ENCODE assay signal across 11 mouse cellular contexts in the genomic region with DNA sequence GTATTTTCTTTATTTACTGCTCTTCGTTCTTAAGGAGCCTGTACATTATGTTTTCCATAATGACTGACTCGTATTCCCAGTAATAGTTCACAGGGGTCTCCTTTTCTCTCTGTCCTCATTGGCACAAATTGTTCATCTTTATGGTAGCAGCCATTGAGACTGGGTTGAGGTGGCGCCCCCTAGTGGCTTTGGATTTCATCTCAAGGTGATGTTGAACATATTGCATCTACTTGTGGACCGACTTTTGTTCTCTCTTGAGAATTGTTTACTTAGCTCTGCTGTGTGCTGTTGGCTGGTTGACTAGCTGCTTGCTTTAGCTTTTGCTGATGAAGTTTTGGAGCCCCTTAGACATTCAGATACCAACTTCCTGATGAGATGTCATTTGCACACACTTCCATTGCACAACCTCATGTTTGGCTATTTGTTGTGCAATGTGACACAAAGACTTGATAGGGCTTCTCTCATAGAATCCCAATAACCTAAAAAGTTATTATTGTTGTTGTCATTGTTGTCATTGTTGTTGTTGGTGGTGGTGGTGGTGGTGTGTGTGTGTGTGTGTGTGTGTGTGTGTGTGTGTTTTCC. TPM values are rescaled to one million over a fixed set of nuclear protein-coding genes. Genes with fewer than 3 reads are reported as not detected.
DNase-seq lines count a peak whose midpoint lies in the region; ATAC-seq and TF ChIP-seq lines count a peak whose summit lies in the region.
"Had no signal": no experiment of that assay in that cellular context is flagged by ENCODE, and none has a peak within 500 bp of the region (broad histone marks: within the 10 kb centered on the region; RNA-seq: fewer than 3 reads in every experiment).

No protein-coding gene starts in this region.

- peak; percentile 61 for DNase-seq in intestine, embryonic 14.5 days (ENCODE audit: low spot score)
- peak; percentile 87 to 90 for DNase-seq in B cell, adult 2 months
- DNase-seq in MEL (ENCODE audit: low read depth, low spot score), result peak; percentile 76
- no peak for DNase-seq in kidney, postnatal 0 days (ENCODE audit: low spot score)
- peak; percentile 47 for DNase-seq in right cerebral cortex, postnatal 4 days
- no peak for DNase-seq in frontal cortex, postnatal 14 days (ENCODE audit: low spot score in 2 of 2)
- no peak for DNase-seq in layer of hippocampus, adult 9-11 months

- no peaks in the 10 kb centered on the region for H3K79me2 ChIP-seq in MEL (ENCODE audit: control insufficient read depth, insufficient read depth, low read length, poor library complexity)

- no peaks in the 10 kb centered on the region for H3K4me1 ChIP-seq in intestine, embryonic 14.5 days (replicated peaks; ENCODE audit: control insufficient read depth, insufficient read depth, low read length)
- H3K4me1 ChIP-seq in intestine, embryonic 15.5 days (replicated peaks), result no peaks in the 10 kb centered on the region
- H3K4me1 ChIP-seq in MEL (ENCODE audit: control insufficient read depth in 1 of 2, insufficient read depth in 2 of 2, low read length in 2 of 2), result no peaks in the 10 kb centered on the region
- H3K4me1 ChIP-seq in kidney, postnatal 0 days (replicated peaks; ENCODE audit: insufficient read depth, low read length), result no peaks in the 10 kb centered on the region
- H3K4me1 ChIP-seq: embryonic facial prominence, embryonic 12.5 days had no signal

- H3K27ac ChIP-seq in intestine, embryonic 14.5 days (ENCODE audit: low read depth), result no peak overlapping the region
- H3K27ac ChIP-seq in intestine, embryonic 15.5 days, result no peak overlapping the region
- H3K27ac ChIP-seq in MEL (ENCODE audit: control insufficient read depth, low read depth, low read length), result no peak overlapping the region
- no peak overlapping the region for H3K27ac ChIP-seq in kidney, postnatal 0 days
- H3K27ac ChIP-seq: embryonic facial prominence, embryonic 12.5 days had no signal

- TF ChIP-seq CTCF in MEL (IDR thresholded peaks at IDR 0.05 in 2 of 3, conservative IDR thresholded peaks at IDR 0.05 in 1 of 3; ENCODE audit: control insufficient read depth in 1 of 3, insufficient read depth in 1 of 3, low read depth in 2 of 3, low read length in 3 of 3, poor library complexity in 1 of 3, severe bottlenecking in 1 of 3), result peak; percentile 84 to 86 (median 86)
- TF ChIP-seq CTCF in kidney, postnatal 0 days (IDR thresholded peaks at IDR 0.05; ENCODE audit: low read depth), result peak; percentile 61

- no peaks in the 10 kb centered on the region for H3K27me3 ChIP-seq in intestine, embryonic 14.5 days (replicated peaks; ENCODE audit: control insufficient read depth, insufficient read depth, low read length)
- no peaks in the 10 kb centered on the region for H3K27me3 ChIP-seq in intestine, embryonic 15.5 days (replicated peaks)
- H3K27me3 ChIP-seq in MEL (ENCODE audit: control insufficient read depth in 1 of 2, insufficient read depth in 2 of 2, low read length in 2 of 2), result peaks cover 0 to 3% of the 10 kb centered on the region in 2 experiments; a peak in 2 of 4 replicates
- H3K27me3 ChIP-seq in kidney, postnatal 0 days (ENCODE audit: insufficient read depth, low read length), result no peaks in the 10 kb centered on the region
- H3K27me3 ChIP-seq: embryonic facial prominence, embryonic 12.5 days had no signal

- no peak overlapping the region for H3K9ac ChIP-seq in intestine, embryonic 14.5 days (ENCODE audit: low read length)
- no peak overlapping the region for H3K9ac ChIP-seq in intestine, embryonic 15.5 days
- H3K9ac ChIP-seq in MEL (ENCODE audit: control insufficient read depth, low read depth, low read length, poor library complexity, severe bottlenecking), result no peak overlapping the region
- H3K9ac ChIP-seq in kidney, postnatal 0 days (ENCODE audit: low read depth, low read length), result no peak overlapping the region
- H3K9ac ChIP-seq: embryonic facial prominence, embryonic 12.5 days had no signal

- H3K4me3 ChIP-seq in intestine, embryonic 14.5 days (ENCODE audit: low read depth, low read length), result no peak overlapping the region
- no peak overlapping the region for H3K4me3 ChIP-seq in intestine, embryonic 15.5 days (replicated peaks)
- H3K4me3 ChIP-seq in MEL (ENCODE audit: control insufficient read depth in 1 of 2, insufficient read depth in 1 of 2, low read depth in 2 of 2, low read length in 2 of 2), result no peak overlapping the region; a peak in 1 of 4 replicates
- no peak overlapping the region for H3K4me3 ChIP-seq in kidney, postnatal 0 days (replicated peaks; ENCODE audit: low read depth, low read length)
- H3K4me3 ChIP-seq: embryonic facial prominence, embryonic 12.5 days had no signal

- no peak overlapping the region for H3K4me2 ChIP-seq in intestine, embryonic 14.5 days (ENCODE audit: low read length)
- no peak overlapping the region for H3K4me2 ChIP-seq in intestine, embryonic 15.5 days (replicated peaks)
- no peak overlapping the region for H3K4me2 ChIP-seq in kidney, postnatal 0 days (ENCODE audit: low read length)
- H3K4me2 ChIP-seq: embryonic facial prominence, embryonic 12.5 days had no signal

- no peak for ATAC-seq in intestine, embryonic 14.5 days (replicated peaks; ENCODE audit: low FRiP score, low TSS enrichment, low read depth)
- ATAC-seq in intestine, embryonic 15.5 days, result no peak
- no peak for ATAC-seq in kidney, postnatal 0 days (replicated peaks; ENCODE audit: low FRiP score, low read depth)

- no peaks in the 10 kb centered on the region for H3K36me3 ChIP-seq in intestine, embryonic 14.5 days (ENCODE audit: control insufficient read depth, insufficient read depth, low read length)
- H3K36me3 ChIP-seq in intestine, embryonic 15.5 days, result no peaks in the 10 kb centered on the region
- no peaks in the 10 kb centered on the region; a peak in 1 of 4 replicates for H3K36me3 ChIP-seq in MEL (ENCODE audit: control insufficient read depth in 1 of 2, insufficient read depth in 2 of 2, low read length in 2 of 2)
- no peaks in the 10 kb centered on the region for H3K36me3 ChIP-seq in kidney, postnatal 0 days (ENCODE audit: insufficient read depth, low read length)
- H3K36me3 ChIP-seq: embryonic facial prominence, embryonic 12.5 days had no signal

- no peak for TF ChIP-seq EP300 in MEL (IDR thresholded peaks at IDR 0.05; ENCODE audit: low read depth in 1 of 2, low read length in 2 of 2)

- no peak for TF ChIP-seq POLR2A in MEL (IDR thresholded peaks at IDR 0.05; ENCODE audit: control insufficient read depth in 1 of 2, insufficient read depth in 1 of 2, low read depth in 1 of 2, low read length in 2 of 2, poor library complexity in 1 of 2)

- WGBS in intestine, embryonic 14.5 days, result 67% methylated on average over 4 of the region's 4 CpGs
- 56% methylated on average over 4 of the region's 4 CpGs for WGBS in intestine, embryonic 15.5 days
- WGBS in kidney, postnatal 0 days, result 62% methylated on average over 4 of the region's 4 CpGs

- no peaks in the 10 kb centered on the region for H3K9me3 ChIP-seq in intestine, embryonic 14.5 days (ENCODE audit: control insufficient read depth, low read length)
- no peaks in the 10 kb centered on the region for H3K9me3 ChIP-seq in intestine, embryonic 15.5 days
- H3K9me3 ChIP-seq in MEL (replicated peaks; ENCODE audit: insufficient read depth, low read length), result no peaks in the 10 kb centered on the region
- no peaks in the 10 kb centered on the region for H3K9me3 ChIP-seq in kidney, postnatal 0 days (replicated peaks; ENCODE audit: low read length)
- H3K9me3 ChIP-seq: embryonic facial prominence, embryonic 12.5 days had no signal

- peak; percentile 48 for TF ChIP-seq RAD21 in MEL (IDR thresholded peaks at IDR 0.05; ENCODE audit: low read depth, low read length)

TF ChIP-seq in MEL, 35 proteins besides CTCF, POLR2A, EP300 and RAD21 (continues in another document):
- TF ChIP-seq UBTF (IDR thresholded peaks at IDR 0.05; ENCODE audit: borderline replicate concordance, insufficient read depth, low read depth, low read length), result no peak
- TF ChIP-seq GATA1 (IDR thresholded peaks at IDR 0.05; ENCODE audit: low read depth, low read length), result no peak
- TF ChIP-seq MYC (IDR thresholded peaks at IDR 0.05; ENCODE audit: low read depth, low read length), result no peak
- no peak for TF ChIP-seq CHD1 (IDR thresholded peaks at IDR 0.05; ENCODE audit: low read depth, low read length)
- no peak for TF ChIP-seq MAZ (IDR thresholded peaks at IDR 0.05; ENCODE audit: low read depth, low read length)
- TF ChIP-seq MXI1 (IDR thresholded peaks at IDR 0.05; ENCODE audit: low read depth, low read length), result no peak
- TF ChIP-seq ZMIZ1 (IDR thresholded peaks at IDR 0.05; ENCODE audit: low read depth, low read length), result no peak
- TF ChIP-seq ZC3H11A (IDR thresholded peaks at IDR 0.05; ENCODE audit: low read depth, low read length), result peak; percentile 48
- no peak for TF ChIP-seq JUND (IDR thresholded peaks at IDR 0.05; ENCODE audit: low read depth, low read length)
- 0 out of 2 replicates have a peak, but pooled peaks have one; percentile 17 for TF ChIP-seq TBP (IDR thresholded peaks at IDR 0.05; ENCODE audit: low read depth, low read length)
- TF ChIP-seq USF1 (IDR thresholded peaks at IDR 0.05; ENCODE audit: low read depth, low read length), result no peak

RNA-seq across cellular contexts. Expression of a gene that starts 14.0 kb away (rescaled TPM):
- 14.8 and 18.9 TPM in 2 replicates for polyA plus RNA-seq in intestine, embryonic 14.5 days (2014; fragmentation: Nextera tagmentation; extraction: Ambion mirVana)
- polyA plus RNA-seq in intestine, embryonic 15.5 days (2015; fragmentation: Nextera tagmentation; extraction: Ambion mirVana), result 18.9 and 20.7 TPM in 2 replicates
- 7.2 and 9.9 TPM in 2 replicates for total RNA-seq in MEL (2012; rRNA removed)
- polyA plus RNA-seq in MEL (2012; ENCODE audit: insufficient read depth in 1 of 2, insufficient read length in 2 of 2, low read depth in 1 of 2, low replicate concordance in 2 of 2, missing spikeins in 1 of 2), result 10 to 100 TPM in 1 of 2 experiments, not detected in 1; 13.8 TPM
- 9.4 and 10.9 TPM in 2 replicates for polyA plus RNA-seq in kidney, postnatal 0 days (2015; fragmentation: Nextera tagmentation; extraction: Ambion mirVana)

RNA-seq across cellular contexts. Expression of a gene that starts 36.1 kb away (rescaled TPM):
- 148 and 157 TPM in 2 replicates for polyA plus RNA-seq in intestine, embryonic 14.5 days (2014; fragmentation: Nextera tagmentation; extraction: Ambion mirVana)
- 128 and 138 TPM in 2 replicates for polyA plus RNA-seq in intestine, embryonic 15.5 days (2015; fragmentation: Nextera tagmentation; extraction: Ambion mirVana)
- total RNA-seq in MEL (2012; rRNA removed), result 216 and 223 TPM in 2 replicates
- 100 to 1,000 TPM in 1 of 2 experiments, not detected in 1; 318 TPM for polyA plus RNA-seq in MEL (2012; ENCODE audit: insufficient read depth in 1 of 2, insufficient read length in 2 of 2, low read depth in 1 of 2, low replicate concordance in 2 of 2, missing spikeins in 1 of 2)
- polyA plus RNA-seq in kidney, postnatal 0 days (2015; fragmentation: Nextera tagmentation; extraction: Ambion mirVana), result 110 and 116 TPM in 2 replicates

RNA-seq across cellular contexts. Expression of a gene that starts 58.2 kb away (rescaled TPM):
- not detected in 2 replicates for polyA plus RNA-seq in intestine, embryonic 14.5 days (2014; fragmentation: Nextera tagmentation; extraction: Ambion mirVana)
- polyA plus RNA-seq in intestine, embryonic 15.5 days (2015; fragmentation: Nextera tagmentation; extraction: Ambion mirVana), result not detected in 2 replicates
- total RNA-seq in MEL (2012; rRNA removed), result not detected in 2 replicates
- polyA plus RNA-seq in MEL (2012; ENCODE audit: insufficient read depth in 1 of 2, insufficient read length in 2 of 2, low read depth in 1 of 2, low replicate concordance in 2 of 2, missing spikeins in 1 of 2), result not detected
- polyA plus RNA-seq in kidney, postnatal 0 days (2015; fragmentation: Nextera tagmentation; extraction: Ambion mirVana), result not detected in 2 replicates
- total RNA-seq: layer of hippocampus, postnatal 25 days had no signal
- polyA plus RNA-seq: embryonic facial prominence, embryonic 12.5 days; neural tube, embryonic 14.5 days had no signal

Comparison
In these comparisons a context has a peak if more than half of its experiments do, and no peak if none do; other contexts are left out.
1. DNase-seq: peak in intestine, embryonic 14.5 days (single experiment), B cell, adult 2 months (2 of 2), MEL (single experiment) and right cerebral cortex, postnatal 4 days (single experiment); none in kidney, postnatal 0 days (single experiment), frontal cortex, postnatal 14 days (0 of 2) and layer of hippocampus, adult 9-11 months (single experiment).